Mouse (Mus musculus) intestine, postnatal 0 days (tissue): ENCODE results near the gene Rnf167. TPM values are rescaled to one million over a fixed set of nuclear protein-coding genes. Genes with fewer than 3 reads are reported as not detected.

Experiments used
- ATAC-seq: fragments of 200-750 bp; cut with Nextera tagmentation; 2 replicates; pipeline ENCODE4 v1.8.0; 2017; ENCODE audit warnings: mild to moderate bottlenecking, moderate TSS enrichment, moderate library complexity
- H3K27ac ChIP-seq: fragments of 300-500 bp; sonication (generic); 2 replicates; pipeline ENCODE4 v1.5.1; 2014; ENCODE audit warnings: mild to moderate bottlenecking, low read depth, low read length, moderate library complexity
- H3K27me3 ChIP-seq: fragments of 300-500 bp; sonication (generic); replicated peaks from 2 replicates; pipeline ENCODE4 v1.6.1; 2014; ENCODE audit warnings: low read length, mixed read lengths; ENCODE audit not compliant: control insufficient read depth, insufficient read depth
- H3K36me3 ChIP-seq: fragments of 300-500 bp; sonication (generic); 2 replicates; pipeline ENCODE4 v1.6.1; 2014; ENCODE audit warnings: mild to moderate bottlenecking, moderate library complexity; ENCODE audit not compliant: control insufficient read depth, insufficient read depth
- H3K4me1 ChIP-seq: fragments of 300-500 bp; sonication (generic); replicated peaks from 2 replicates; pipeline ENCODE4 v1.6.1; 2014; ENCODE audit warnings: antibody characterized with exemption, low read length, mixed read lengths; ENCODE audit not compliant: control insufficient read depth, insufficient read depth
- H3K4me2 ChIP-seq: fragments of 300-500 bp; sonication (generic); replicated peaks from 2 replicates; pipeline ENCODE4 v1.6.1; 2014; ENCODE audit warnings: low read depth, mild to moderate bottlenecking, moderate library complexity
- H3K4me3 ChIP-seq: fragments of 300-500 bp; sonication (generic); 2 replicates; pipeline ENCODE4 v1.5.1; 2014; ENCODE audit warnings: low read depth, low read length
- H3K9ac ChIP-seq: fragments of 300-500 bp; sonication (generic); 2 replicates; pipeline ENCODE4 v1.6.1; 2014; ENCODE audit warnings: mild to moderate bottlenecking, low read depth, low read length
- H3K9me3 ChIP-seq: fragments of 300-500 bp; sonication (generic); 2 replicates; pipeline ENCODE4 v1.6.1; 2016; ENCODE audit warnings: mixed run types; ENCODE audit not compliant: control insufficient read depth
- CTCF ChIP-seq: sonication (generic); IDR thresholded peaks from 2 replicates; pipeline ENCODE4 v1.5.1; 2016; ENCODE audit warnings: low read depth, mild to moderate bottlenecking, control low read depth, antibody characterized with exemption, moderate library complexity
- WGBS: fragments of 180-500 bp; shearing (Covaris S2); extraction: QIAGEN DNeasy Blood & Tissue Kit; methylation state at CpG from one replicate; pipeline ENCODE4 v1.1.7; 2014; 5-methylcytosine and 5-hydroxymethylcytosine counted together
- polyA plus RNA-seq: library from polyadenylated mRNA; unstranded; fragments of >200 nt; fragmentation: Nextera tagmentation; extraction: Ambion mirVana; gene quantifications from 2 replicates; pipeline ENCODE4 v1.2.1, GENCODE M21; 2015

Rnf167 gene
- 107 TPM in 2 replicates for polyA plus RNA-seq

- Histone ChIP-seq H3K27ac (peak within 1 kb of the TSS; percentile 98), H3K4me1 (peaks cover 8% of the 10 kb centered on the region; the same call in 1 of the 2 replicates), H3K9me3 (no peaks in the 10 kb centered on the region), H3K27me3 (no peaks in the 10 kb centered on the region), H3K4me3 (peak within 1 kb of the TSS; percentile 77), H3K9ac (peak within 1 kb of the TSS; percentile 94), H3K4me2 (peak within 1 kb of the TSS; percentile 91), H3K36me3 (peaks cover 33% of the 10 kb centered on the region)
- TF ChIP-seq CTCF = peak; percentile 47
- ATAC-seq = peak; percentile 82
- WGBS = under 1% methylated on average over 61 of the region's 63 CpGs
These were observed at the start of gene Rnf167, which contains the start of gene Slc25a11 for GRCm38 (mm10) chr11:70646691-70647650. Rnf167 (plus strand) TSS chr11:70647235. Slc25a11 (minus strand) TSS chr11:70647479.

- peaks cover 14% of the 10 kb centered on the region for H3K4me1 ChIP-seq
- 0 out of 2 replicates have a peak, but pooled peaks have one; percentile 12 for ATAC-seq
- WGBS = 74% methylated on average over 6 of the region's 6 CpGs
These were observed 49.7 kb upstream of the Rnf167 start for GRCm38 (mm10) chr11:70597301-70597700.

GRCm38 (mm10) chr11:70598451-70598953 lies 48.5 kb upstream of the Rnf167 start:
- WGBS = 84% methylated on average over 9 of the region's 9 CpGs
- Histone ChIP-seq H3K27me3 (no peaks in the 10 kb centered on the region), H3K4me3 (no peak overlapping the region), H3K9ac (no peak overlapping the region), H3K4me1 (peaks cover 14% of the 10 kb centered on the region), H3K4me2 (no peak overlapping the region), H3K27ac (no peak overlapping the region), H3K9me3 (no peaks in the 10 kb centered on the region), H3K36me3 (peaks cover 40% of the 10 kb centered on the region)
- ATAC-seq = no peak
- TF ChIP-seq CTCF = no peak

More at GRCm38 (mm10) chr11:70597301-70597700, 49.7 kb upstream of the Rnf167 start:
- H3K36me3 ChIP-seq = peaks cover 34% of the 10 kb centered on the region
- no peak overlapping the region for H3K9ac ChIP-seq
- H3K4me3 ChIP-seq = no peak overlapping the region
- no peak overlapping the region for H3K27ac ChIP-seq
- no peak for TF ChIP-seq CTCF
- no peak overlapping the region for H3K4me2 ChIP-seq
- no peaks in the 10 kb centered on the region for H3K27me3 ChIP-seq
- H3K9me3 ChIP-seq = no peaks in the 10 kb centered on the region

GRCm38 (mm10) chr11:70605024-70605566 lies 41.9 kb upstream of the Rnf167 start:
- no peak overlapping the region for H3K4me2 ChIP-seq
- 0 out of 2 replicates have a peak, but pooled peaks have one; percentile 20 for ATAC-seq
- H3K4me3 ChIP-seq = no peak overlapping the region
- no peak overlapping the region for H3K9ac ChIP-seq
- H3K27ac ChIP-seq = no peak overlapping the region
- WGBS = 53% methylated on average over 14 of the region's 14 CpGs
- peaks cover 81% of the 10 kb centered on the region for H3K36me3 ChIP-seq
- no peaks in the 10 kb centered on the region for H3K27me3 ChIP-seq
- peak; percentile 99 for TF ChIP-seq CTCF
- no peaks in the 10 kb centered on the region for H3K4me1 ChIP-seq
- H3K9me3 ChIP-seq = no peaks in the 10 kb centered on the region

GRCm38 (mm10) chr11:70606717-70607116 lies 40.3 kb upstream of the Rnf167 start:
- Histone ChIP-seq H3K4me3 (no peak overlapping the region), H3K9me3 (no peaks in the 10 kb centered on the region), H3K9ac (no peak overlapping the region), H3K27ac (no peak overlapping the region), H3K27me3 (no peaks in the 10 kb centered on the region), H3K36me3 (peaks cover 91% of the 10 kb centered on the region), H3K4me1 (no peaks in the 10 kb centered on the region), H3K4me2 (no peak overlapping the region)
- 83% methylated on average over 12 of the region's 12 CpGs for WGBS
- ATAC-seq = no peak
- no peak for TF ChIP-seq CTCF

GRCm38 (mm10) chr11:70607611-70608010 lies 39.4 kb upstream of the Rnf167 start:
- Histone ChIP-seq H3K27ac (no peak overlapping the region), H3K36me3 (peaks cover 90% of the 10 kb centered on the region), H3K27me3 (no peaks in the 10 kb centered on the region), H3K9me3 (no peaks in the 10 kb centered on the region), H3K4me3 (no peak overlapping the region), H3K4me2 (no peak overlapping the region), H3K9ac (no peak overlapping the region), H3K4me1 (no peaks in the 10 kb centered on the region)
- 89% methylated on average over 9 of the region's 9 CpGs for WGBS
- no peak for TF ChIP-seq CTCF
- ATAC-seq = no peak
